Mouse (Mus musculus) testis, adult 2 months (tissue): Measurements from ENCODE around the gene Hdhd3.

Experiments used
- CTCF ChIP-seq: fragments of 200-500 bp; IDR thresholded peaks from 2 replicates; pipeline ENCODE4 v1.5.1; 2012; ENCODE audit warnings: low read depth, mild to moderate bottlenecking, inconsistent platforms, low read length, moderate library complexity; ENCODE audit not compliant: control insufficient read depth, insufficient read depth, insufficient replicate concordance
- POLR2A ChIP-seq: fragments of 200-500 bp; IDR thresholded peaks from 2 replicates; pipeline ENCODE4 v1.6.1; 2012; ENCODE audit warnings: low read depth, mild to moderate bottlenecking, inconsistent platforms, low read length, moderate library complexity; ENCODE audit not compliant: control insufficient read depth

- TF ChIP-seq CTCF = no peak
- TF ChIP-seq POLR2A = no peak
Observed at GRCm38 (mm10) chr4:62502969-62503368, 298 bp downstream of the Hdhd3 start.
